Mouse (Mus musculus) MEL (cell line): ENCODE results near the gene Galnt2. TPM values are rescaled to one million over a fixed set of nuclear protein-coding genes. Genes with fewer than 3 reads are reported as not detected.

Experiments used
- DNase-seq: peaks from one replicate; pipeline ENCODE4 v3.0.0; 2011; ENCODE audit warnings: low read depth, low spot score
- H3K27ac ChIP-seq: 2 replicates; pipeline ENCODE4 v1.5.1; 2012; ENCODE audit warnings: low read depth, mild to moderate bottlenecking, control low read depth, low read length, moderate library complexity; ENCODE audit not compliant: control insufficient read depth
- H3K27me3 ChIP-seq, 2 experiments: fragments of 150-350 bp in 1 of 2; sonication (generic) in 1 of 2; 2 replicates each; pipeline ENCODE4 v1.6.1; 2012; ENCODE audit warnings: low read length in 2 of 2, mild to moderate bottlenecking in 2 of 2, improper control_type of control experiment in 1 of 2, moderate library complexity in 1 of 2; ENCODE audit not compliant: insufficient read depth in 2 of 2, control insufficient read depth in 1 of 2
- H3K36me3 ChIP-seq, 2 experiments: 2 replicates each; pipeline ENCODE4 v1.6.1; 2012 to 2014; ENCODE audit warnings: low read length in 2 of 2, improper control_type of control experiment in 1 of 2, inconsistent platforms in 1 of 2, mild to moderate bottlenecking in 1 of 2; ENCODE audit not compliant: insufficient read depth in 2 of 2, control insufficient read depth in 1 of 2
- H3K4me1 ChIP-seq, 2 experiments: fragments of 150-350 bp in 1 of 2; sonication (generic) in 1 of 2; 2 replicates each; pipeline ENCODE4 v1.6.1; 2012; ENCODE audit warnings: low read length in 2 of 2, improper control_type of control experiment in 1 of 2, mild to moderate bottlenecking in 1 of 2; ENCODE audit not compliant: insufficient read depth in 2 of 2, control insufficient read depth in 1 of 2
- H3K4me3 ChIP-seq, 2 experiments: fragments of 150-350 bp in 1 of 2; sonication (generic) in 1 of 2; 2 replicates each; pipeline ENCODE4 v1.5.1; 2012; ENCODE audit warnings: low read depth in 2 of 2, low read length in 2 of 2, mild to moderate bottlenecking in 2 of 2, moderate library complexity in 2 of 2, control low read depth in 1 of 2, improper control_type of control experiment in 1 of 2; ENCODE audit not compliant: control insufficient read depth in 1 of 2, insufficient read depth in 1 of 2
- H3K79me2 ChIP-seq: 2 replicates; pipeline ENCODE4 v1.6.1; 2012; ENCODE audit warnings: mild to moderate bottlenecking, low read length, moderate library complexity; ENCODE audit not compliant: control insufficient read depth, poor library complexity, insufficient read depth
- H3K9ac ChIP-seq: 2 replicates; pipeline ENCODE4 v1.6.1; 2012; ENCODE audit warnings: low read depth, mild to moderate bottlenecking, control low read depth, low read length, moderate library complexity; ENCODE audit not compliant: control insufficient read depth, poor library complexity, severe bottlenecking
- H3K9me3 ChIP-seq: fragments of 150-350 bp; sonication (generic); replicated peaks from 2 replicates; pipeline ENCODE4 v1.6.1; 2012; ENCODE audit warnings: mild to moderate bottlenecking, low read length, improper control_type of control experiment, moderate library complexity; ENCODE audit not compliant: insufficient read depth
- BHLHE40 ChIP-seq: IDR thresholded peaks from 2 replicates; pipeline ENCODE4 v1.6.1; 2012; ENCODE audit warnings: low read depth, mild to moderate bottlenecking, inconsistent platforms, low read length, improper control_type of control experiment, borderline replicate concordance
- CHD1 ChIP-seq: IDR thresholded peaks from 2 replicates; pipeline ENCODE4 v1.6.1; 2012; ENCODE audit warnings: low read depth, mild to moderate bottlenecking, inconsistent platforms, low read length, improper control_type of control experiment
- E2F4 ChIP-seq: IDR thresholded peaks from 2 replicates; pipeline ENCODE4 v1.6.1; 2011; ENCODE audit warnings: low read depth, low read length, improper control_type of control experiment, borderline replicate concordance
- GABPA ChIP-seq: IDR thresholded peaks from 2 replicates; pipeline ENCODE4 v1.6.1; 2012; ENCODE audit warnings: low read depth, mild to moderate bottlenecking, inconsistent platforms, low read length, improper control_type of control experiment, moderate library complexity
- JUND ChIP-seq: IDR thresholded peaks from 2 replicates; pipeline ENCODE4 v1.6.1; 2011; ENCODE audit warnings: low read depth, mild to moderate bottlenecking, improper control_type of control experiment, low read length
- MAFK ChIP-seq: IDR thresholded peaks from 2 replicates; pipeline ENCODE4 v1.6.1; 2011; ENCODE audit warnings: low read depth, mild to moderate bottlenecking, low read length, improper control_type of control experiment, borderline replicate concordance
- MAX ChIP-seq: IDR thresholded peaks from 2 replicates; pipeline ENCODE4 v1.6.1; 2011; ENCODE audit warnings: low read length, improper control_type of control experiment
- MEF2A ChIP-seq: IDR thresholded peaks from 2 replicates; pipeline ENCODE4 v1.6.1; 2014; ENCODE audit warnings: low read depth, mild to moderate bottlenecking, inconsistent platforms, low read length, improper control_type of control experiment; ENCODE audit not compliant: poor library complexity, insufficient replicate concordance, severe bottlenecking; ENCODE audit errors: extremely low read depth
- MYC ChIP-seq: IDR thresholded peaks from 2 replicates; pipeline ENCODE4 v1.6.1; 2011; ENCODE audit warnings: low read depth, mild to moderate bottlenecking, low read length, improper control_type of control experiment, moderate library complexity
- NRF1 ChIP-seq: IDR thresholded peaks from 2 replicates; pipeline ENCODE4 v1.6.1; 2014; ENCODE audit warnings: low read depth, mild to moderate bottlenecking, inconsistent platforms, low read length, improper control_type of control experiment, moderate library complexity; ENCODE audit not compliant: poor library complexity, insufficient read depth, severe bottlenecking
- POLR2A ChIP-seq, 2 experiments: IDR thresholded peaks; 2 replicates each; pipeline ENCODE4 v1.6.1; 2011 to 2012; ENCODE audit warnings: low read length in 2 of 2, mild to moderate bottlenecking in 2 of 2, control low read depth in 1 of 2, improper control_type of control experiment in 1 of 2, low read depth in 1 of 2, moderate library complexity in 1 of 2; ENCODE audit not compliant: control insufficient read depth in 1 of 2, insufficient read depth in 1 of 2, poor library complexity in 1 of 2
- RCOR1 ChIP-seq: IDR thresholded peaks from 2 replicates; pipeline ENCODE4 v1.6.1; 2012; ENCODE audit warnings: low read depth, mild to moderate bottlenecking, inconsistent platforms, low read length, improper control_type of control experiment
- SMC3 ChIP-seq: IDR thresholded peaks from 2 replicates; pipeline ENCODE4 v1.6.1; 2011; ENCODE audit warnings: low read depth, low read length, improper control_type of control experiment
- TBP ChIP-seq: IDR thresholded peaks from 2 replicates; pipeline ENCODE4 v1.8.0; 2011; ENCODE audit warnings: low read depth, low read length, improper control_type of control experiment
- UBTF ChIP-seq: IDR thresholded peaks from 2 replicates; pipeline ENCODE4 v1.6.1; 2012; ENCODE audit warnings: low read depth, mild to moderate bottlenecking, inconsistent platforms, low read length, improper control_type of control experiment, moderate library complexity, borderline replicate concordance; ENCODE audit not compliant: insufficient read depth
- USF1 ChIP-seq: IDR thresholded peaks from 2 replicates; pipeline ENCODE4 v1.6.1; 2014; ENCODE audit warnings: low read depth, mild to moderate bottlenecking, inconsistent platforms, low read length, improper control_type of control experiment, moderate library complexity
- USF2 ChIP-seq, 2 experiments: IDR thresholded peaks; 2 replicates each; pipeline ENCODE4 v1.6.1; 2011 to 2012; ENCODE audit warnings: improper control_type of control experiment in 2 of 2, low read length in 2 of 2, borderline replicate concordance in 1 of 2, inconsistent platforms in 1 of 2, low read depth in 1 of 2, mild to moderate bottlenecking in 1 of 2; ENCODE audit not compliant: insufficient read depth in 1 of 2
- ZC3H11A ChIP-seq: IDR thresholded peaks from 2 replicates; pipeline ENCODE4 v1.6.1; 2012; ENCODE audit warnings: low read depth, mild to moderate bottlenecking, inconsistent platforms, low read length, improper control_type of control experiment
- ZMIZ1 ChIP-seq: IDR thresholded peaks from 2 replicates; pipeline ENCODE4 v1.6.1; 2012; ENCODE audit warnings: low read depth, mild to moderate bottlenecking, inconsistent platforms, low read length, improper control_type of control experiment, moderate library complexity
- polyA plus RNA-seq, 2 experiments: library from polyadenylated mRNA; stranded (reverse) in 1 of 2; unstranded in 1 of 2; fragments of >175 nt in 1 of 2; fragments of >200 nt in 1 of 2; gene quantifications; 2 replicates each; pipeline versions ENCODE4 v1.2.1 to v1.2.4; 2012; ENCODE audit warnings: low replicate concordance in 2 of 2, low read depth in 1 of 2; ENCODE audit not compliant: insufficient read length in 2 of 2, insufficient read depth in 1 of 2, missing spikeins in 1 of 2
- total RNA-seq: library from RNA; depleted of rRNA; stranded (reverse); fragments of 300-350 nt; gene quantifications from 2 replicates; pipeline ENCODE4 v1.2.3, GENCODE M21; 2012

The Galnt2 gene
- total and polyA plus RNA-seq, 3 experiments, result 12.0 to 14.5 TPM; not detected in 1

GRCm38 (mm10) chr8:124330433-124330832 lies 99.2 kb downstream of the Galnt2 start:
- no peak overlapping the region for H3K9ac ChIP-seq
- H3K9me3 ChIP-seq, result no peaks in the 10 kb centered on the region
- no peaks in the 10 kb centered on the region for H3K4me1 ChIP-seq
- TF ChIP-seq SMC3 (no peak), MAX (no peak), MAFK (no peak), JUND (no peak), POLR2A (IDR thresholded peaks at IDR 0.05; ENCODE audit: control insufficient read depth in 1 of 2, insufficient read depth in 1 of 2, low read depth in 1 of 2, low read length in 2 of 2, poor library complexity in 1 of 2) (no peak), RCOR1 (no peak)
- H3K27me3 ChIP-seq, result no peaks in the 10 kb centered on the region
- no peak overlapping the region for H3K27ac ChIP-seq
- no peak overlapping the region for H3K4me3 ChIP-seq
- DNase-seq, result no peak
- H3K79me2 ChIP-seq, result no peaks in the 10 kb centered on the region
- no peaks in the 10 kb centered on the region for H3K36me3 ChIP-seq

- Histone ChIP-seq H3K27ac (no peak overlapping the region), H3K9me3 (no peaks in the 10 kb centered on the region), H3K4me1 (no peaks in the 10 kb centered on the region), H3K4me3 (no peak overlapping the region), H3K36me3 (no peaks in the 10 kb centered on the region), H3K79me2 (no peaks in the 10 kb centered on the region), H3K9ac (no peak overlapping the region), H3K27me3 (no peaks in the 10 kb centered on the region)
- TF ChIP-seq NRF1, result no peak
- no peak for TF ChIP-seq MYC
- DNase-seq, result no peak
Measured at GRCm38 (mm10) chr8:124331094-124331493, 99.9 kb downstream of the Galnt2 start.

- H3K4me1 ChIP-seq, result no peaks in the 10 kb centered on the region
- no peak overlapping the region for H3K9ac ChIP-seq
- no peaks in the 10 kb centered on the region for H3K36me3 ChIP-seq
- no peaks in the 10 kb centered on the region for H3K27me3 ChIP-seq
- TF ChIP-seq CHD1 (no peak), UBTF (no peak), USF2 (IDR thresholded peaks at IDR 0.05; ENCODE audit: borderline replicate concordance in 1 of 2, insufficient read depth in 1 of 2, low read depth in 1 of 2, low read length in 2 of 2) (no peak), E2F4 (no peak), JUND (no peak), USF1 (no peak), TBP (no peak), SMC3 (no peak), MEF2A (no peak), BHLHE40 (no peak), GABPA (no peak), ZC3H11A (no peak), POLR2A (IDR thresholded peaks at IDR 0.05; ENCODE audit: control insufficient read depth in 1 of 2, insufficient read depth in 1 of 2, low read depth in 1 of 2, low read length in 2 of 2, poor library complexity in 1 of 2) (no peak), ZMIZ1 (no peak)
- H3K79me2 ChIP-seq, result no peaks in the 10 kb centered on the region
- H3K27ac ChIP-seq, result no peak overlapping the region
- no peak overlapping the region for H3K4me3 ChIP-seq
- H3K9me3 ChIP-seq, result no peaks in the 10 kb centered on the region
- no peak for DNase-seq
Measured at GRCm38 (mm10) chr8:124331706-124332105, 100.5 kb downstream of the Galnt2 start.
